Mouse (Mus musculus) embryonic fibroblast, embryonic 13.5 days (primary cell): ENCODE measurements around the gene Kcnj6.

Experiments
- CTCF ChIP-seq: IDR thresholded peaks from 2 replicates; pipeline ENCODE4 v1.5.1; 2011; ENCODE audit warnings: mild to moderate bottlenecking, control low read depth, low read length, moderate library complexity, borderline replicate concordance; ENCODE audit not compliant: insufficient read depth
- POLR2A ChIP-seq: IDR thresholded peaks from 2 replicates; pipeline ENCODE4 v1.6.1; 2011; ENCODE audit warnings: low read depth, mild to moderate bottlenecking, control low read depth, low read length, moderate library complexity

DNA sequence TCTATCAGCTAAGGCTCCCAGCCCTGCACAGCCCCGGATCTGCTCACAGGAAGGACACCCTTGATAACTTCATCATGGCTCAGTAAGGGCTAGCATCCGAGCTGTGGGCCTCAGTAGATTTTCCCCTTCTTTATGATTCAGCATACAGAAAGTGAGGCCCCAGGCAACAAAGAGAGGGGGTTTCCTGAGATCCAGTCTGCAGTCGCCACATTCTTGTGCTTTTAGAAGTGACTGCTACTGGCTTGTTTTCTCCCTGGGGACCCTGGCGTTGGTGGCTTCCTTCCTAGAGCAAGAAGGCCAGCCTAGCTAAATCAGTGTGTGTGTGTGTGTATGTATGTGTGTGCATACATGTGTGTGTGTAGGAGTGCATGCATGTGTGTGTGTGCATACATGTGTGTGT is 152.7 kb downstream of the Kcnj6 start:
- no peak for TF ChIP-seq CTCF
- TF ChIP-seq POLR2A, result no peak
